ENCODE assay signal across 8 mouse cellular contexts in the genomic region with DNA sequence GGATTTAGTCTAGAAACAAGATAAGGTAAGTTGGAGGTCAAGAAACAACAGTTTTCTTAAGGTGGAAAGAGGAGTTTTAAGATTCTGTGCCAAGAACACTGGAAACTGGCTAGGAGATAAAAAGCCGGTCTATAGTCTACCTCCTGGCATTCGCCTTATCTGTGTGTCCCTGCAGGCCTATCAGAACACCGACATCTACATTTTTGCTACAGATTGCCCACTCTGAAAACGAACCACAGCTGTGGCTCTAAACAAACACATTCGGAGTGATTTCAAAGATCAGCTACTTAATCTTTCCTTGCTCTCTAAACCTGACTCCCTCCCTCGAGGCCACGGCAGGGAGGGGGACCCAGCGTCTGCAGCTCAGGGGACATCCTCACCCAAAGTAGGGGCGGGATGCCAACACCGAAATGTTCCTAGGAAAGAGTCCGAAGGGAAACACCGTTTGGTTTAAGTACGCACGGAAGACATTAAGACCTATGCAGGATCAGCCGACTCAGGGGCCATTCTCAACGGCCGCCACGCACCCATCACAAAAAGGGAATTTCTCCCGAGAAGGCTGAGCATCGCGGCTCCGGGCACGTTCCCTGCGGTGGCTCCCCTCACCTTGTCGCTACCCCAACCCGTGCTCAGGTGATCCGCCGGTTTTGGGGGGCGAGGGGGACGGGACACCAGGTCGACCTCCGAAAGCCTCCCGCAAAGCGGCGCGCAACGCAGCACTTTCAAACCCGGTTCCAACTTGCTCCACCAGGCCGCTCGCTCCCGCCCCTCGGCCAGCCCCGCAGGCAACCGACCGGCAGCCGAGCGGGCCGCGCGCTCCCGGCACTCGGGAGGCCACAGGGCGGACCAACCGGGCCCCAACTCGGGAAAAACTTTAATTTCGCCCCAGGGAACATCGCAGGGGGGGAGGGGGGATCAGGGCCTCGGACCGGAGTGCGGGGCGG. TPM values are rescaled to one million over a fixed set of nuclear protein-coding genes. Genes with fewer than 3 reads are reported as not detected.
A peak's percentile ranks its signal among the peaks of the same experiment; 100 is the strongest.
DNase-seq lines count a peak whose midpoint lies in the region; ATAC-seq and TF ChIP-seq lines count a peak whose summit lies in the region.

No protein-coding gene starts in this region.

- no peak for ATAC-seq in forebrain, embryonic 11.5 days (replicated peaks; ENCODE audit: low FRiP score)
- 0 out of 2 replicates have a peak, but pooled peaks have one; percentile 3 for ATAC-seq in intestine, embryonic 15.5 days
- ATAC-seq in stomach, postnatal 0 days (ENCODE audit: low FRiP score, low TSS enrichment) = no peak

- H3K27me3 ChIP-seq in kidney, adult 2 months (replicated peaks; ENCODE audit: control insufficient read depth, insufficient read depth, low read length) = no peaks in the 10 kb centered on the region; the same call in 1 of the 2 replicates
- no peaks in the 10 kb centered on the region for H3K27me3 ChIP-seq in forebrain, embryonic 11.5 days (ENCODE audit: control insufficient read depth, insufficient read depth, low read length)
- no peaks in the 10 kb centered on the region for H3K27me3 ChIP-seq in intestine, embryonic 15.5 days (replicated peaks)
- no peaks in the 10 kb centered on the region for H3K27me3 ChIP-seq in stomach, postnatal 0 days (ENCODE audit: control insufficient read depth, insufficient read depth, low read length)

- 5% methylated on average over 61 of the region's 61 CpGs for WGBS in kidney, adult 2 months
- under 1% methylated on average over 61 of the region's 61 CpGs for whole genome bisulfite sequencing in forebrain, embryonic 11.5 days
- WGBS in intestine, embryonic 15.5 days = 2% methylated on average over 61 of the region's 61 CpGs
- 3% methylated on average over 56 of the region's 61 CpGs for WGBS in stomach, postnatal 0 days

- no peaks in the 10 kb centered on the region for H3K36me3 ChIP-seq in kidney, adult 2 months (ENCODE audit: control insufficient read depth, insufficient read depth, low read length)
- peaks cover 8% of the 10 kb centered on the region for H3K36me3 ChIP-seq in forebrain, embryonic 11.5 days (ENCODE audit: control insufficient read depth, insufficient read depth, low read length)
- H3K36me3 ChIP-seq in intestine, embryonic 15.5 days = peaks cover 11% of the 10 kb centered on the region
- peaks cover 11% of the 10 kb centered on the region for H3K36me3 ChIP-seq in stomach, postnatal 0 days (ENCODE audit: control insufficient read depth, insufficient read depth, low read length)

- peak overlapping the region; percentile 83 for H3K4me2 ChIP-seq in forebrain, embryonic 11.5 days (ENCODE audit: low read depth, low read length, severe bottlenecking)
- peak overlapping the region; percentile 88 for H3K4me2 ChIP-seq in intestine, embryonic 15.5 days (replicated peaks)
- H3K4me2 ChIP-seq in stomach, postnatal 0 days (replicated peaks; ENCODE audit: low read depth) = peak overlapping the region; percentile 86

- TF ChIP-seq CTCF in kidney, adult 2 months (conservative IDR thresholded peaks at IDR 0.05; ENCODE audit: insufficient read depth, insufficient read length, low read depth, low read length) = no peak
- TF ChIP-seq CTCF in stomach, postnatal 0 days (IDR thresholded peaks at IDR 0.05; ENCODE audit: low read depth) = no peak

- no peaks in the 10 kb centered on the region for H3K9me3 ChIP-seq in forebrain, embryonic 11.5 days (ENCODE audit: control insufficient read depth, low read length)
- H3K9me3 ChIP-seq in intestine, embryonic 15.5 days = no peaks in the 10 kb centered on the region
- no peaks in the 10 kb centered on the region for H3K9me3 ChIP-seq in stomach, postnatal 0 days (ENCODE audit: control insufficient read depth, low read length)

- DNase-seq in kidney, adult 2 months = peak; percentile 34
- DNase-seq in kidney, adult 11 months = no peak
- DNase-seq in NIH3T3 (ENCODE audit: low read depth) = peak; percentile 60
- peak; percentile 73 for DNase-seq in forebrain, embryonic 11.5 days (ENCODE audit: low spot score)
- DNase-seq in lung, postnatal 4 days = peak; percentile 56 to 60
- DNase-seq in stomach, postnatal 0 days (ENCODE audit: low spot score) = peak; percentile 59
- no peak for DNase-seq in urinary bladder, postnatal 36 days (ENCODE audit: low spot score in 2 of 2)

- TF ChIP-seq POLR2A in kidney, adult 2 months (IDR thresholded peaks at IDR 0.05; ENCODE audit: low read depth, low read length) = no peak

- no peak for TF ChIP-seq EP300 in stomach, postnatal 0 days (optimal IDR thresholded peaks at IDR 0.05)

- H3K4me3 ChIP-seq in kidney, adult 2 months (ENCODE audit: insufficient read depth, low read depth, low read length) = peak overlapping the region; percentile 93
- H3K4me3 ChIP-seq in forebrain, embryonic 11.5 days (ENCODE audit: low read depth, low read length) = peak overlapping the region; percentile 99
- H3K4me3 ChIP-seq in intestine, embryonic 15.5 days (replicated peaks) = peak overlapping the region; percentile 86
- H3K4me3 ChIP-seq in stomach, postnatal 0 days (ENCODE audit: low read depth, low read length) = peak overlapping the region; percentile 99

- H3K9ac ChIP-seq in forebrain, embryonic 11.5 days (ENCODE audit: low read length) = peak overlapping the region; percentile 93
- H3K9ac ChIP-seq in intestine, embryonic 15.5 days = peak overlapping the region; percentile 93
- peak overlapping the region; percentile 91 for H3K9ac ChIP-seq in stomach, postnatal 0 days (ENCODE audit: low read length)

- no peak overlapping the region; the same call in 1 of the 2 replicates for H3K27ac ChIP-seq in kidney, adult 2 months (ENCODE audit: insufficient read depth, low read depth, low read length)
- no peak overlapping the region; the same call in 1 of the 2 replicates for H3K27ac ChIP-seq in forebrain, embryonic 11.5 days (ENCODE audit: low read depth, low read length)
- peak overlapping the region; percentile 82 for H3K27ac ChIP-seq in intestine, embryonic 15.5 days
- peak overlapping the region; percentile 83 for H3K27ac ChIP-seq in stomach, postnatal 0 days (replicated peaks)

- peaks cover 8% of the 10 kb centered on the region; the same call in 1 of the 2 replicates for H3K4me1 ChIP-seq in kidney, adult 2 months (ENCODE audit: control insufficient read depth, insufficient read depth, low read length)
- H3K4me1 ChIP-seq in forebrain, embryonic 11.5 days (replicated peaks; ENCODE audit: control insufficient read depth, insufficient read depth, low read length) = peaks cover 6% of the 10 kb centered on the region; the same call in 1 of the 2 replicates
- H3K4me1 ChIP-seq in intestine, embryonic 15.5 days (replicated peaks) = peaks cover 23% of the 10 kb centered on the region
- H3K4me1 ChIP-seq in stomach, postnatal 0 days (replicated peaks; ENCODE audit: control insufficient read depth, insufficient read depth) = 0 out of 2 replicates have a peak, but pooled peaks cover 3% of the 10 kb centered on the region

RNA-seq across cellular contexts. Expression of a gene that starts 1.6 kb away (rescaled TPM):
- polyA plus RNA-seq in kidney, adult 2 months (2012; rRNA removed) = 4.9 and 5.5 TPM in 2 replicates
- polyA plus RNA-seq in forebrain, embryonic 11.5 days (2014; fragmentation: Nextera tagmentation; extraction: Ambion mirVana) = 27.0 and 28.6 TPM in 2 replicates
- 20.4 and 21.0 TPM in 2 replicates for polyA plus RNA-seq in intestine, embryonic 15.5 days (2015; fragmentation: Nextera tagmentation; extraction: Ambion mirVana)
- 12.4 and 12.7 TPM in 2 replicates for polyA plus RNA-seq in stomach, postnatal 0 days (2015; fragmentation: Nextera tagmentation; extraction: Ambion mirVana)

RNA-seq across cellular contexts. Expression of a gene that starts 5.7 kb away (rescaled TPM):
- 30.6 and 33.7 TPM in 2 replicates for polyA plus RNA-seq in kidney, adult 2 months (2012; rRNA removed)
- 25.1 and 28.9 TPM in 2 replicates for polyA plus RNA-seq in forebrain, embryonic 11.5 days (2014; fragmentation: Nextera tagmentation; extraction: Ambion mirVana)
- 31.2 and 32.0 TPM in 2 replicates for polyA plus RNA-seq in intestine, embryonic 15.5 days (2015; fragmentation: Nextera tagmentation; extraction: Ambion mirVana)
- 22.2 and 23.5 TPM in 2 replicates for polyA plus RNA-seq in stomach, postnatal 0 days (2015; fragmentation: Nextera tagmentation; extraction: Ambion mirVana)

RNA-seq across cellular contexts. Expression of a gene that starts 14.1 kb away (rescaled TPM):
- 23.0 and 26.7 TPM in 2 replicates for polyA plus RNA-seq in kidney, adult 2 months (2012; rRNA removed)
- 3.9 and 5.3 TPM in 2 replicates for polyA plus RNA-seq in forebrain, embryonic 11.5 days (2014; fragmentation: Nextera tagmentation; extraction: Ambion mirVana)
- 10.6 and 10.9 TPM in 2 replicates for polyA plus RNA-seq in intestine, embryonic 15.5 days (2015; fragmentation: Nextera tagmentation; extraction: Ambion mirVana)
- 11.2 and 11.9 TPM in 2 replicates for polyA plus RNA-seq in stomach, postnatal 0 days (2015; fragmentation: Nextera tagmentation; extraction: Ambion mirVana)

RNA-seq across cellular contexts. Expression of a gene that starts 33.0 kb away (rescaled TPM):
- polyA plus RNA-seq in kidney, adult 2 months (2012; rRNA removed) = 11.0 and 13.8 TPM in 2 replicates
- 20.7 and 26.7 TPM in 2 replicates for polyA plus RNA-seq in forebrain, embryonic 11.5 days (2014; fragmentation: Nextera tagmentation; extraction: Ambion mirVana)
- 15.6 and 19.0 TPM in 2 replicates for polyA plus RNA-seq in intestine, embryonic 15.5 days (2015; fragmentation: Nextera tagmentation; extraction: Ambion mirVana)
- 10.1 and 10.6 TPM in 2 replicates for polyA plus RNA-seq in stomach, postnatal 0 days (2015; fragmentation: Nextera tagmentation; extraction: Ambion mirVana)

RNA-seq across cellular contexts. Expression of a gene that starts 43.9 kb away (rescaled TPM):
- polyA plus RNA-seq in kidney, adult 2 months (2012; rRNA removed) = 0.12 and 0.22 TPM in 2 replicates
- 0.24 and 0.67 TPM in 2 replicates for polyA plus RNA-seq in forebrain, embryonic 11.5 days (2014; fragmentation: Nextera tagmentation; extraction: Ambion mirVana)
- polyA plus RNA-seq in intestine, embryonic 15.5 days (2015; fragmentation: Nextera tagmentation; extraction: Ambion mirVana) = 0.19 and 0.44 TPM in 2 replicates
- 0.12 and 0.16 TPM in 2 replicates for polyA plus RNA-seq in stomach, postnatal 0 days (2015; fragmentation: Nextera tagmentation; extraction: Ambion mirVana)

Comparison
In these comparisons a context has a peak if more than half of its experiments do, and no peak if none do; other contexts are left out.
1. DNase-seq: peak in kidney, adult 2 months (single experiment), NIH3T3 (single experiment), forebrain, embryonic 11.5 days (single experiment), lung, postnatal 4 days (2 of 2) and stomach, postnatal 0 days (single experiment); none in kidney, adult 11 months (single experiment) and urinary bladder, postnatal 36 days (0 of 2).
2. H3K27ac ChIP-seq: peak in intestine, embryonic 15.5 days (single experiment) and stomach, postnatal 0 days (single experiment); none in kidney, adult 2 months (single experiment) and forebrain, embryonic 11.5 days (single experiment).
3. Peak in every context shown above with its lines, with median percentiles within 50 percentile points of each other: H3K4me3 ChIP-seq, H3K4me2 ChIP-seq and H3K9ac ChIP-seq.